Mouse (Mus musculus) mouse embryonic stem cell (cell line): ENCODE results near the gene Zscan12.

Experiments used
- in situ Hi-C, 2 experiments: fragments of 300-500 bp; cut with MboI; formaldehyde crosslinking; loops; 1 replicate in 1 of 2; 3 replicates in 1 of 2; pipeline ENCODE4 v1.14.3; 2019 to 2020; ENCODE audit warnings: low sequenced_read_pairs in 2 of 2, low pct_unique_long_range_greater_than_20kb in 1 of 2, mixed read lengths in 1 of 2; ENCODE audit not compliant: unreplicated experiment in 1 of 2

Zscan12 gene

DNA sequence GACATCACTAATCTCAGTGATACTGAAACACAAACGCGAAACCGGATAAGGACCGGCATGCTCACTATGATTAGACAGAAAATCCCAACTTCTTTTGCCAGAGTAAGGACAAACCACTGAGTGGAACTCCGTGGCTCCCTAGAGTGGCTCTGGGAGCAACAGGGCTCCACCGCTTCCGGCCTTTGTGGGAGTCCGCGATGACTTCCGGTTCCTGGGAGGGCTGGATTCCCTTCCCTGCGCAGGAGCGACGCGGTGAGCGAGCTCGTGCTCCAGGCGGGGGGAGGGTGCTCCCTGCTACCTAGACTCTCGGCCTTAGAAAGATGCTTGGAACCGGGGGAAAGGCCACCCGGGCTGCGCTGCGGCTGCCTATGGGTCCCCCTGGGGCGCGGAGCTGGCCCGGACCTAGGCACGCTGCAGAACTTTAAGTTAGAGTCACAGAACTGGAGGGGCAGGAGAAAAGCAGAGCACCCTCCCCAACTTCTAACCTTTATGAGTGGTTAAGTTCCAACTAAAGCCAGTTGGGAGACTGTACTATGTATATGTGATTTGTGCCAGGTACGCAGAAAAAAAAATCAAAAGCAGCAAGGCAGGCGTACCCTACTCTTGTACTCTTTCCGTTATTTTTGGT is at the start of gene Zscan12:
TSS of gene Zscan12 (plus strand) at position 200 of the 628 bp plus-strand sequence.
- in situ Hi-C loops, result no loop called here

DNA sequence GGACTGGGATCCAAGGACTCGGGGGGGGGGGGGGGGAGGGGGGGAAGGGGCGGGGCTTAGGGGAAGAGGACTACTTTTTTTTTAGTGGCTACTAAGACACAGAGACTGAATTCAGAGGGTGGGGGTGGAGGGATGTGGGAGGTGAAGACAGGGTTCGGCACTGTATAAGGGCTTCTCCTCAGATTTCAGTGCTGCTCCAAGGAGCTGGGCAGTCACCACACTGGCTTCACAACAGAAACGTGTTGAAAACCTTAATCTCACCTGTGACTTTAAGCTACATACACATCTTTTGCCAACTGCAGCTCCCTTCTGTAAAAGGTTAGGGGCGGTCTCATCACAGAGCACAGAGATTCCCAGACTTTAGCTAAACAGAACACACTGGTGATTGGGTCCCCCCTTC is 49.8 kb upstream of the Zscan12 start:
- in situ Hi-C loops, result no loop called here

DNA sequence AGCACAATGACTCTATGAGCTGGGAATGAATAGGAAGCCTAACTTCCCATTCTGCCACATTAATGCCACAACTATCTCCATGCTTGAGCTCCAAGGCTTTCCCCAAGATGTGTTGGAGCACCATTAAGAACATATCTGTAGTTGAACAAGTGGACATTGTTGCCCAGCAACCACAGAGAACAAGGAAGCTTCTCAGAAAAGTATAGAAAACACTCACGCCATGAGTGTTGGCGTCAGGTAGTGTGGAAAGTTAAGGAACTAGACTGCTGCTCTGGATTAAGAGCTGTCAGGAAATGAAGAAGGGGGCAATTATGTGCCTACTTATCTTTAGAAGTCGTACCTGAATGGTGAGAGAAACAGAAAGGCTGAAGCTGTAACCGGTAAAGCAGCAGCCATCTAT is 48.7 kb upstream of the Zscan12 start:
- in situ Hi-C loops, result no loop called here

DNA sequence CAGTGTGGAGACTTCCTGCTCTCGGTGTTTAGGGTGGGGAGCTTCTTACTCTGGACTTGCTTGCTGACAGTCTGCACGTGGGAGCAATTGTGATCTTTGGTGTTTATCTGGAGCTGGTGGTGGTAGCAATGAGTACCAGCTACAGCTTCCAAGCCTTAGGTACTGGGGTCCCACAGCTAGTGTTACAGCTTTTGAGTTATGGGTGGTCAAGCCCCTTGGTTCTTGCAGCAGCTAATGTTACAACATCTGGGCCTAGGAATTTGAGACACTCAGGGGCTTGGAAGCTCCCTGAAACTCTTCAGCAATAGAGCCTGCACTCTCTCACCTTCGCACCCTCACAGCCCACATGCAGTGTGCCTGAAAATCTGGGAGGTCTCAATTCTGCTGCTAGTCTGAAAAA is 42.4 kb upstream of the Zscan12 start:
- in situ Hi-C loops, result loop anchor here (5.0 to 10.0 kb wide), 4 partner anchors 45 to 153 kb away; partner anchors contain the start of gene Trim27 (in 1 of the 2)

DNA sequence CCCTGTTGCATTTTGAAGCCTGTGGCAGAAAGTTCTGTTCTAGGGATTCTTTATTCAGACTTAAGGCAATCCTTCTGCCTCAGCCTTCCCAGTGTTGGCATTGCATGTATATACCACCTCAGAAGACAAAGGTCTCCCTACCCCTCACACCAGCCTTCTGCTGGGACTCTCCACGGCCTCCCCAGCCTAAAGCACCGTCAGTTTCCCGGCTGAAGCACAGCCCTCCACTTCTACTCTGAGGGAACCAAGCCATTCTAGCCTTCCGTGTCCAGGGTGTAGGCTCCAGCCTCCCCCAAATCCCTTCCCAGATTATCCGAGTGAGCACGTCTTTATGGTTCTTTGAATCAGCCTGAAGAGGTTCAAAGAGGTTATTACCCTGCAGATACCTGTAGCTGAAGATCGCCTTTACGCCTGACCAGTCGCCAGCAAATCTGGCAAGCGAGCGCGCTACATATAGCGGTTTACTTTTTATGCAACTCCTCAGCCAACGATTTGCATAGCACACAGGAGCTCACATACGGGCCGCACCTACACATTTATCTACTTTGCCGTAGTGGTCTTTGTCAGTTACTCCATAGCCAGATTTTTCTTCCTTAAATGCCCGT is 40.6 kb upstream of the Zscan12 start:
- in situ Hi-C loops, result loop anchor here (5.0 to 10.0 kb wide), 4 partner anchors 47 to 155 kb away; partner anchors contain the start of gene Trim27 (in 1 of the 2)

DNA sequence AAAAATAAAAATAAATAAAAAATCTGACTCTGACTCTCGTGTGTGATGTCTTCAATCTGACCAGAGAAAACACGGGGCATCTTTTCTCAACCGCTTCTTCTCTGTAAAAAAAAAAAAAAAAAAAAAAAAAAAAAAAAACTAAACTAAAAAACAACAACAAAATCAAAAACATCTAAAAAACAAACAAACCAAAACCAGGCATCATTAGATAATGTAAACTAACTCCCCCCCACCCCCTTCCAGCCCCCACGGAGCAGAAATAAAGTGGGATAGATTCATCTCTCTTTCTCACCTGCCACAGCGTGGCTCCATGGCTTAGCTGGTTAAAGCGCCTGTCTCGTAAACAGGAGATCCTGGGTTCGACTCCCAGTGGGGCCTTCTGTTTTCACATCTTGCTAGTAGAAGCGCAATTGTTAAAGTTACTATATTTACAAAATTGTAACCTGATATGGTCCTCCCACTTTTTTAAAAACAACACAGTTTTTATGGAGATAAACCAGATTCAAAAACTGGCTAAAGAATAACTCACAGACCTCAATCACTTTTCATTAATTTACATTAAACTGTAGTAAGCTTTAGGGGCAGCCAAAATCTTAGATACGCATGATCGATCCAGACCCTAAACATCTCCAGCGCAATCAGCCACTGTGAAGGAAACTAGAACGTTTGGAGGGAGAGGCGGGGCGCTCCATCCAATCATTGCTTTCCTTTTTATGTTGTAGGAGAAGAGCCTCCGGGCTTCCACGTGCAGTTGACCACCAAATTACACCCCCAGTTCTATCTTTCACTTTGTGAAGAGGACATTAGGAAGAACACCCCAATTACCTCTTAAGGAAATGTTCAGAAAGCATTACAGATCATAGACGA is 39.9 kb upstream of the Zscan12 start:
- in situ Hi-C loops, result loop anchor here (5.0 to 10.0 kb wide), 4 partner anchors 48 to 155 kb away; partner anchors contain the start of gene Trim27 (in 1 of the 2)

DNA sequence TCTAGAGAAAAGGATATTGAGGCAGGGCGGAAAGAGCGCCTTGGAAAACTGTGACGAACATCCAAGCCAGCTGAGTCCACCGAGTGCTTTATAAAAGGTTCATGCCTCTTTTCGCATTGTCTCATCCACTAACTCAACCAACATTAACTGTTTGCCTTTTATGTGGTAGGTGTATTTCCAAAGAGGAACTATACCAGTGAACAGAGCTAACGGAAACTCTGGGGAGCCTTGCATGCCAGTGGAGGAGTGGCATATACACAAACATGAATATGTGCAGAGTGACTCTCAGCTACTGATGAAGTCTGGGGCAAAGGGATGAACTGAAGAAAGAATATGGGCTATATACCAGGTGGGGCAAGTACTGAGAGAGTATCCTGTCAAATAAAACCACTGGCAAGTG is 39.2 kb upstream of the Zscan12 start:
- in situ Hi-C loops, result loop anchor here (5.0 to 10.0 kb wide), 4 partner anchors 49 to 156 kb away; partner anchors contain the start of gene Trim27 (in 1 of the 2)

DNA sequence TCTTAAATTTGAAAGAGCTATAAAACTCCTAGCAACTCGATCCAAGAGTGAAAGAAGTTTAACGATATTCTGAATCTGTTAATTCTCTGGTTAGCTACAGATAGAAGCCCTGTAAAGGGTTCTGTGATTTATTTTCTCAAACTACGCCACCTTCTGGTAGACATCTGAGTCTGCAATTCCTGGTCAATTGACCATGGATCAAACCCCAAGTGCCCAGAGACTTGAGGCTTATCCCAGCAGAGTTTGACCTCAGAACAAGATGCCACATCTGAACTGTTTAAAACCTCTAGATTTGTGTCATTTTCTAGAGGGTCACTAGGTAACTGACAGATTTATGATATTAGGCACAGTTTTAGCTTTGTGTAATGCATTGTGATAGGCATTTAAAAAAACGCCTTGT is 36.4 kb upstream of the Zscan12 start:
- in situ Hi-C loops, result loop anchor here in 1 of 2 experiments (5.0 to 10.0 kb wide), 3 partner anchors 51 to 151 kb away; partner anchors contain the start of gene Trim27

DNA sequence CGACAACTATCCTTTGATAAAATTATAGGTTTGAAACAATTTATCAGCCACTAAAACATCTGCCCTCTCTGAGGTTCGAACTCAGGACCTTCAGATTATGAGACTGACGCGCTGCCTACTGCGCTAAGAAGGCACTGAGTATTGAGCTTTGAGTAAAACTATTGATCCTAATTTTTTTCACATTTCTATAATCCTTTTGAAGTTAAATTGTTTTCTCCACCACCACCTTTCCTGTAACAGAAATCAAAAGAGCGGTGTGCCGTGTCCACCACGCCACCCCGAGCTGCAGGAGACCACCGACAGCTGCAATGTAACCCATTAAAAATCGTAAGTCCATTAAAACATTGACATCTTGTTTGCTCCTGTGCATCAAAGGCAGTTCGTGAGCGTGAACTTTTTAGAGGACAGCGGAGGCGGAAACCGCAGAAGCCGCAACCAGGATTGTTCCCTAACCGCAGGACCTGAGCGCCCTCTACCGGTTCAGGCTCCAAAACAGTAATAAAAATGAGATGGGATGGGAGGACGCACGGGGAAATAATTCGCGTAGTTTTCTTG is 35.9 kb upstream of the Zscan12 start:
- in situ Hi-C loops, result loop anchor here in 1 of 2 experiments (5.0 to 10.0 kb wide), 3 partner anchors 52 to 152 kb away; partner anchors contain the start of gene Trim27

DNA sequence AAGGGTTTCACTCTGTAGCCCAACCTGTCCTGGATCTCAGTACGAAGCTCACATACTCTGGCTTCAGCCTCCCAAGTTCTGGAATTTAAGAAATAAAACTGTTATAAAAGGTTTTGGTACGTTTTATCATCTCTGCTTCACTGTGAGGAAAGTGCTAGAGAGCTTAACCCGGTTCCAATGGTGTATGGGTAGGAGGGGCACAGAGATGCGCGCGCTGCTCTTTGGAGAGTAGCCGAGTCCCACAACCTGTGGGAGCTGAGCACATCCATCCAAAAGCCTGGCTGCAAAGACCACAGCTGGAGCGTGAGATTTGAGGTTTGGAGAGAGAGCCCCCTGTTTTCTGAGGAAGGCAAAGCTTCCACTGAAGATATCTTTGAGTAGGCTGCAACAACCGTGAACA is 35.2 kb upstream of the Zscan12 start:
- in situ Hi-C loops, result loop anchor here in 1 of 2 experiments (5.0 to 10.0 kb wide), 3 partner anchors 53 to 153 kb away; partner anchors contain the start of gene Trim27

DNA sequence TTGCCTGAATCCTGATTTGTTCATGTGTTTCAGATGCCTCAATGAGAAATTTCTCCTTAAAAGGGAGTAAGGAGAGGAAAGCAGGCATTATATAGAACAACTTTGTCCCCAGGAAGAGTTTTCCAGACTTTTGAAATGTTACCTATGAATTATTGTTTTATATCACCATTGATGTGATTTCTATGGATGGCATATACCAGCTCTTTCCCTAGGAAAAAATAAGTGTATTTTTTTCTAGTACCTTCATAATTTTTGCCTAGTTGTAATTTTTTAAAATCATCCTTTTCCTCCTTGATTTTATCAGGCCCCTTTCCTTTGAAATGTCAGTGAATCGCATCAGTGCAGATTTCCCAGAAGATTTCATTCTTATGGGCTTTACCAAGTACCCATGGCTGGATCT is 16.0 kb upstream of the Zscan12 start, which contains the start of gene Olfr1367:
TSS of gene Olfr1367 (plus strand) at position 301 of the 400 bp plus-strand sequence.
- in situ Hi-C loops, result no loop called here

DNA sequence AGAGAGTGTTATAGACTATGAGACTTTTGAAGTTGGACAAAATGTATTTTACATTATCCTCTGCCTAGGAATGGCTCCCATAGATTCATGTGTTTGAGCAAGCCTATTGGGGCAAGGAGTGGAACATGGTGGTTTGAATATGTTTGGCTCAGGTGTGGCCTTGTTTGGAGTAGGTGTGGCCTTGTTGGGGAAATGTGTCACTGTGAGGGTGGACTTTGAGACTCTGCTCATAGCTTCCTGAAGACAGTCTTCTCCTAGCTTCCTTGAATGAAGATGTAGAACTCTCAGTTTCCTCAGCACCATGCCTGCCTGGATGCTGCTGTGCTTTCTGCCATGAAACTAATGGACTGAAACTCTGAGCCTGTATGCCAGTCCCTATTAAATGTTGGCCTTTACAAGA is 12.0 kb upstream of the Zscan12 start:
- in situ Hi-C loops, result loop anchor here in 1 of 2 experiments (10.0 kb wide), 1 partner anchor 174 kb away; no protein-coding TSS in a partner anchor

DNA sequence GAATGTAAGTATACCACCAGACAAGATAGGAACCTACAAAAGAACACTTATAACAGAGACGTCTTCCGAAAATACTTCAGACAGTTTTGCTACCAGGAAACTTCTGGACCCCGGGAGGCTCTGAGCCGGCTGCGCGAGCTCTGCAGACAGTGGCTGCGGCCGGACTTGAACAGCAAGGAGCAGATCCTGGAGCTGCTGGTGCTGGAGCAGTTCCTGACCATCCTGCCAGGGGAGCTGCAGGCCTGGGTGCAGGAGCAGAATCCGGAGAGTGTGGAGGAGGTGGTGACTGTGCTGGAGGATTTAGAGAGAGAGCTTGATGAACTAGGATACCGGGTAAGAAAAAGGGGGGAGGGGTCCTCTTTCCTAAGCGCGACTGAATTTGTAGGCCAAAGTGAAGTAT is 1.1 kb downstream of the Zscan12 start:
- in situ Hi-C loops, result no loop called here

DNA sequence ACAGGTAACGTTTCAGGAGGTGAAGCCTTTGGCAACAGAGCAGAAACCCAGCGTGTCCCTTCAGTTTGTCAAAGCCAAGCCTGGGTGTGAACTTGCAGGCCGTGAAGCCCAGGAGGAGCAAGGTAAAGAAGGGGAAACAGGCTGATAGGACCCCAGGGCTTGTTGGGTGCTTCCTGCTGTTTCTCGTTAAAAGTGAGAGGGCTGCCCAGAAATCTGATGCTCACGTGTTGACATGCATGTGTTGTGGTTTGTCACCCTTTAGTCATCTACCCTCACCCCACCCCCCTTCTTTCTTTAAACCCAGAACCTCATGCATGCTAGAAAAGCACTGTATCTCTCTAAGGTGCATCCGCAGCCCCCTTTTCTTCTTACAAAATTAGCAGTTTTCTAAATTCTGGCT is 4.0 kb downstream of the Zscan12 start:
- in situ Hi-C loops, result no loop called here

DNA sequence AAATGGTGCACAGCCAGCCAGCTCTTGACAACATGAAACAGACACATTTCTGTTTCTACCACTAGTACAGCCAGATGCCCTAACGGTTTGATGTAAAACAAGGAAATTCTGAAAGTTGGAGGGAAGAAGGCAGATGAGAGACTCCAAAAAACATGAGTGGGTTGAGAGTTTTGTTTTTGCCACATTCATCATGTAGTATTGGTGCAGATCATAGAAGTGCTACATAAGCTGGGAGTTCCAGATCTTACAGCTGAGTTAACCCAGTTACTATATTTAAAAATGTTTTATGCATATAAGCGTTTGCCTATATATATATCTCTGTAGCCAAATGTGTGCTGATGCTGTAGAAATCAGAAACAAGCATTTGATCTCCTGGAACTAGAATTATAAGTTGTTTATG is 10.1 kb downstream of the Zscan12 start:
- in situ Hi-C loops, result no loop called here

DNA sequence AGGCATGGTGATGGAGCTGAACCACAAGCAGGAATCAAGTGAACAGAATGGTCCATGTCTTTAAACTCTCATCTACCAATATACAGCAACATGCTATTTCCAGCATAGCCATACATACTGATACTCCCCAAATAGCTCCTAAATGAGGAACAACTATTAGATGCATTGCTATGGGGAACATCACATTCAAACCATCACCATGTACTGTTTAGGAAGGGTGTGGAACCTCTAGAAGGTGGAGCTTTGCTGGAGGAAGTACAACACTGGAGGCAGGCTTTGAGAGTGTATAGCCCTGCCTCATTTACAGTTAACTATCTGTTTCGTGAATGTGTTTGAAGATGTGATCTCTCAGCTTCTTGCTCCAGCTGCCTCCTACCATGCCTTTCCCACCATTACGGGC is 15.2 kb downstream of the Zscan12 start:
- in situ Hi-C loops, result loop anchor here (25.0 kb wide), 1 partner anchor 310 kb away; the partner anchor contains the start of genes Olfr1359 (in 2 of the 2) and Olfr1360 (in 2 of the 2)

DNA sequence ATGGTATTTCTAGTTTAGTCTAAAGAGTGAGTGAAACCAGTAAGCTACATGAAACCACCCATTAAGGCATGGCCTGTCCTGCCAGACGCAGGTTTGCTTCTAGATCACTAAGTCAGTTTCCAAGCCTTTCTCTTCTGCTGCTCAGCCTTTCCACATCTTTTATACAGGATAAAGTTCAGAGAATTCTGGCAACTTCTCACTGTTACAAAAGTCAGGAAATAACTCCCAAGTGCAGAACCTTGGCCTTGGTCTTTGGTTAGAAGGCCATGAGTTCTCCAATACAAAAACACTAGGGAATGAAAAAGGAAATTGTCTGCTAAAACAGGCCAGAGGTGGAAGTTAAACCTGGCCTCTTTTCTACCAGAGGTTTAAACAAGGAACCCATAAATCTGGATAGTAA is 32.6 kb downstream of the Zscan12 start:
- in situ Hi-C loops, result loop anchor here (25.0 kb wide), 1 partner anchor 292 kb away; the partner anchor contains the start of genes Olfr1359 (in 2 of the 2) and Olfr1360 (in 2 of the 2)

DNA sequence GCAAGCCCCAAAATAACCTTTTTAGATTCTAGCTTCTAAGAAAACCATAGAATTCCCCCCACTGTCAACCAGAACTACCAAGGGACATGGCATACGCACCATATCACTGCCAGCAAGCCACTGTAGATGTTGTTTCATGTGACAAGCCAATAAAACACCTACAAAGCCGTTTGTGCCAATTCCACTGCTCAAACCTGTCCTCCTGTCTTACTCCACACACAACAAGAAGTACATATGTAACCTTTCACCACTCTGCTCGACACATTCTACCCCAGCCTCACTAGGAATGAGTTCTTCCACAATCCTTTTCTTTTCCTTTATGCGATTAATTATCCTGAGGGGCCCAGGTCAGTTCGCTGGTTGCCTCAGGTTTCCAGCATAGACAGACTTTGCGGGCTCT is 33.0 kb downstream of the Zscan12 start:
- in situ Hi-C loops, result loop anchor here (25.0 kb wide), 1 partner anchor 292 kb away; the partner anchor contains the start of genes Olfr1359 (in 2 of the 2) and Olfr1360 (in 2 of the 2)
